Mouse (Mus musculus): Measurements from ENCODE around the gene Plcb1. TPM values are rescaled to one million over a fixed set of nuclear protein-coding genes. Genes with fewer than 3 reads are reported as not detected.

Gene Plcb1
- total RNA-seq, 1 experiment, result 0.89 TPM

GRCm38 (mm10) chr2:134914091-134914550, 128.3 kb downstream of the Plcb1 start:
- H3K36me3 ChIP-seq (ENCODE audit: control insufficient read depth, insufficient read depth, low read length, poor library complexity, severe bottlenecking), result no peaks in the 10 kb centered on the region
- no peaks in the 10 kb centered on the region for H3K9me3 ChIP-seq (ENCODE audit: control insufficient read depth, insufficient read depth, low read depth, low read length)
- in situ Hi-C loops (cut with MboI; ENCODE audit: low sequenced_read_pairs in 2 of 2, unreplicated experiment in 2 of 2), result no loop called here
- no peak overlapping the region for H3K27ac ChIP-seq (ENCODE audit: insufficient read depth, low read depth, low read length, poor library complexity, severe bottlenecking)
- no peak for DNase-seq (ENCODE audit: low read depth, low spot score)
- H3K4me1 ChIP-seq (ENCODE audit: control insufficient read depth in 2 of 2, insufficient read depth in 2 of 2, low read length in 2 of 2, poor library complexity in 1 of 2), result no peaks in the 10 kb centered on the region
- no peak overlapping the region for H3K9ac ChIP-seq (ENCODE audit: insufficient read depth, low read depth, low read length, poor library complexity, severe bottlenecking)
- H3K4me3 ChIP-seq (ENCODE audit: insufficient read depth in 1 of 2, low read depth in 1 of 2, low read length in 2 of 2, poor library complexity in 1 of 2, severe bottlenecking in 1 of 2), result no peak overlapping the region
- no peak for TF ChIP-seq MAFK (IDR thresholded peaks at IDR 0.05; ENCODE audit: insufficient read depth, low read depth, low read length)
- no peak for TF ChIP-seq HCFC1 (IDR thresholded peaks at IDR 0.05; ENCODE audit: borderline replicate concordance, insufficient read depth, low read length)
- TF ChIP-seq ZC3H11A (IDR thresholded peaks at IDR 0.05; ENCODE audit: borderline replicate concordance, low read depth, low read length), result no peak
- no peak for TF ChIP-seq CHD2 (IDR thresholded peaks at IDR 0.05; ENCODE audit: low read depth, low read length)
- TF ChIP-seq ZNF384 (IDR thresholded peaks at IDR 0.05; ENCODE audit: low read depth, low read length), result no peak

- TF ChIP-seq HCFC1 (IDR thresholded peaks at IDR 0.05; ENCODE audit: borderline replicate concordance, insufficient read depth, low read length) (no peak), CHD2 (IDR thresholded peaks at IDR 0.05; ENCODE audit: low read depth, low read length) (no peak), MAFK (IDR thresholded peaks at IDR 0.05; ENCODE audit: insufficient read depth, low read depth, low read length) (no peak), ZC3H11A (IDR thresholded peaks at IDR 0.05; ENCODE audit: borderline replicate concordance, low read depth, low read length) (no peak), ZNF384 (IDR thresholded peaks at IDR 0.05; ENCODE audit: low read depth, low read length) (no peak)
- no peak for DNase-seq (ENCODE audit: low read depth, low spot score)
- H3K27ac ChIP-seq (ENCODE audit: insufficient read depth, low read depth, low read length, poor library complexity, severe bottlenecking), result no peak overlapping the region
- no peak overlapping the region for H3K4me3 ChIP-seq (ENCODE audit: insufficient read depth in 1 of 2, low read depth in 1 of 2, low read length in 2 of 2, poor library complexity in 1 of 2, severe bottlenecking in 1 of 2)
- H3K9ac ChIP-seq (ENCODE audit: insufficient read depth, low read depth, low read length, poor library complexity, severe bottlenecking), result no peak overlapping the region
- H3K36me3 ChIP-seq (ENCODE audit: control insufficient read depth, insufficient read depth, low read length, poor library complexity, severe bottlenecking), result no peaks in the 10 kb centered on the region
- in situ Hi-C loops (cut with MboI; ENCODE audit: low sequenced_read_pairs in 2 of 2, unreplicated experiment in 2 of 2), result no loop called here
- H3K4me1 ChIP-seq (ENCODE audit: control insufficient read depth in 2 of 2, insufficient read depth in 2 of 2, low read length in 2 of 2, poor library complexity in 1 of 2), result no peaks in the 10 kb centered on the region
- no peaks in the 10 kb centered on the region for H3K9me3 ChIP-seq (ENCODE audit: control insufficient read depth, insufficient read depth, low read depth, low read length)
Observed at GRCm38 (mm10) chr2:134915035-134915434, 129.2 kb downstream of the Plcb1 start.

- in situ Hi-C loops (cut with MboI; ENCODE audit: low sequenced_read_pairs in 2 of 2, unreplicated experiment in 2 of 2), result no loop called here
Observed at GRCm38 (mm10) chr2:134920611-134921280, 134.9 kb downstream of the Plcb1 start.

GRCm38 (mm10) chr2:134922636-134923375, 136.9 kb downstream of the Plcb1 start:
- no peaks in the 10 kb centered on the region for H3K4me1 ChIP-seq (ENCODE audit: control insufficient read depth in 2 of 2, insufficient read depth in 2 of 2, low read length in 2 of 2, poor library complexity in 1 of 2)
- no peak overlapping the region for H3K4me3 ChIP-seq (ENCODE audit: insufficient read depth in 1 of 2, low read depth in 1 of 2, low read length in 2 of 2, poor library complexity in 1 of 2, severe bottlenecking in 1 of 2)
- no peak overlapping the region for H3K27ac ChIP-seq (ENCODE audit: insufficient read depth, low read depth, low read length, poor library complexity, severe bottlenecking)
- TF ChIP-seq CHD2 (IDR thresholded peaks at IDR 0.05; ENCODE audit: low read depth, low read length), result no peak
- TF ChIP-seq ZNF384 (IDR thresholded peaks at IDR 0.05; ENCODE audit: low read depth, low read length), result no peak
- no peak for TF ChIP-seq ZC3H11A (IDR thresholded peaks at IDR 0.05; ENCODE audit: borderline replicate concordance, low read depth, low read length)
- TF ChIP-seq MAFK (IDR thresholded peaks at IDR 0.05; ENCODE audit: insufficient read depth, low read depth, low read length), result no peak
- no peak for TF ChIP-seq HCFC1 (IDR thresholded peaks at IDR 0.05; ENCODE audit: borderline replicate concordance, insufficient read depth, low read length)
- H3K9me3 ChIP-seq (ENCODE audit: control insufficient read depth, insufficient read depth, low read depth, low read length), result no peaks in the 10 kb centered on the region
- no peaks in the 10 kb centered on the region for H3K36me3 ChIP-seq (ENCODE audit: control insufficient read depth, insufficient read depth, low read length, poor library complexity, severe bottlenecking)
- in situ Hi-C loops (cut with MboI; ENCODE audit: low sequenced_read_pairs in 2 of 2, unreplicated experiment in 2 of 2), result no loop called here
- no peak for DNase-seq (ENCODE audit: low read depth, low spot score)
- H3K9ac ChIP-seq (ENCODE audit: insufficient read depth, low read depth, low read length, poor library complexity, severe bottlenecking), result no peak overlapping the region

More at GRCm38 (mm10) chr2:134920611-134921280, 134.9 kb downstream of the Plcb1 start:
- Histone ChIP-seq H3K9ac (ENCODE audit: insufficient read depth, low read depth, low read length, poor library complexity, severe bottlenecking) (no peak overlapping the region), H3K36me3 (ENCODE audit: control insufficient read depth, insufficient read depth, low read length, poor library complexity, severe bottlenecking) (no peaks in the 10 kb centered on the region), H3K27ac (ENCODE audit: insufficient read depth, low read depth, low read length, poor library complexity, severe bottlenecking) (no peak overlapping the region), H3K4me1 (ENCODE audit: control insufficient read depth in 2 of 2, insufficient read depth in 2 of 2, low read length in 2 of 2, poor library complexity in 1 of 2) (no peaks in the 10 kb centered on the region), H3K9me3 (ENCODE audit: control insufficient read depth, insufficient read depth, low read depth, low read length) (no peaks in the 10 kb centered on the region), H3K4me3 (ENCODE audit: insufficient read depth in 1 of 2, low read depth in 1 of 2, low read length in 2 of 2, poor library complexity in 1 of 2, severe bottlenecking in 1 of 2) (no peak overlapping the region)
- TF ChIP-seq HCFC1 (IDR thresholded peaks at IDR 0.05; ENCODE audit: borderline replicate concordance, insufficient read depth, low read length) (no peak), CHD2 (IDR thresholded peaks at IDR 0.05; ENCODE audit: low read depth, low read length) (no peak), MAFK (IDR thresholded peaks at IDR 0.05; ENCODE audit: insufficient read depth, low read depth, low read length) (no peak), ZNF384 (IDR thresholded peaks at IDR 0.05; ENCODE audit: low read depth, low read length) (no peak), ZC3H11A (IDR thresholded peaks at IDR 0.05; ENCODE audit: borderline replicate concordance, low read depth, low read length) (no peak)
- no peak for DNase-seq (ENCODE audit: low read depth, low spot score)
